Mouse (Mus musculus) embryonic facial prominence, embryonic 15.5 days (tissue): ENCODE data around the gene Klrb1b. TPM values are rescaled to one million over a fixed set of nuclear protein-coding genes. Genes with fewer than 3 reads are reported as not detected.

Experiments
- ATAC-seq: fragments of 200-750 bp; cut with Nextera tagmentation; 2 replicates; pipeline ENCODE4 v1.8.0; 2017; ENCODE audit warnings: low read depth, moderate TSS enrichment; ENCODE audit not compliant: insufficient number of reproducible peaks, low FRiP score, low TSS enrichment
- H3K27ac ChIP-seq: fragments of 300-500 bp; sonication (generic); replicated peaks from 2 replicates; pipeline ENCODE4 v1.5.1; 2015; ENCODE audit warnings: mild to moderate bottlenecking, inconsistent platforms
- H3K27me3 ChIP-seq: fragments of 300-500 bp; sonication (generic); 2 replicates; pipeline ENCODE4 v1.6.1; 2015; ENCODE audit warnings: inconsistent platforms
- H3K36me3 ChIP-seq: fragments of 300-500 bp; sonication (generic); 2 replicates; pipeline ENCODE4 v1.6.1; 2015; ENCODE audit warnings: mild to moderate bottlenecking, inconsistent platforms
- H3K4me1 ChIP-seq: fragments of 300-500 bp; sonication (generic); 2 replicates; pipeline ENCODE4 v1.6.1; 2015; ENCODE audit warnings: inconsistent platforms
- H3K4me2 ChIP-seq: fragments of 300-500 bp; sonication (generic); replicated peaks from 2 replicates; pipeline ENCODE4 v1.6.1; 2015; ENCODE audit warnings: mild to moderate bottlenecking, inconsistent platforms
- H3K4me3 ChIP-seq: fragments of 300-500 bp; sonication (generic); replicated peaks from 2 replicates; pipeline ENCODE4 v1.5.1; 2015; ENCODE audit warnings: mild to moderate bottlenecking, inconsistent platforms
- H3K9ac ChIP-seq: fragments of 300-500 bp; sonication (generic); 2 replicates; pipeline ENCODE4 v1.6.1; 2015; ENCODE audit warnings: inconsistent platforms
- H3K9me3 ChIP-seq: fragments of 300-500 bp; sonication (generic); replicated peaks from 2 replicates; pipeline ENCODE4 v1.6.1; 2016; ENCODE audit warnings: inconsistent platforms
- WGBS: fragments of 180-500 bp; shearing (Covaris S2); methylation state at CpG from one replicate; pipeline ENCODE4 v1.1.7; 2015; 5-methylcytosine and 5-hydroxymethylcytosine counted together
- polyA plus RNA-seq: library from polyadenylated mRNA; unstranded; fragments of >200 nt; fragmentation: Nextera tagmentation; extraction: Ambion mirVana; gene quantifications from 2 replicates; pipeline ENCODE4 v1.2.1, GENCODE M21; 2015

The Klrb1b gene
- 0.34 TPM in 1 of 2 replicates, not detected in the other for polyA plus RNA-seq

- H3K9ac ChIP-seq, result no peak within 1 kb of the TSS
- ATAC-seq, result no peak
- 83% methylated on average over 6 of the region's 6 CpGs for WGBS
Observed at GRCm38 (mm10) chr6:128826132-128826531, at the start of gene Klrb1b, which contains the start of gene Gm44511. Klrb1b (minus strand) TSS chr6:128826331. Gm44511 (minus strand) TSS chr6:128826315.

GRCm38 (mm10) chr6:128871910-128872610, 45.9 kb upstream of the Klrb1b start:
- 71% methylated on average over 1 of the region's 1 CpGs for WGBS
- no peak for ATAC-seq
- Histone ChIP-seq H3K27ac (no peak overlapping the region), H3K27me3 (no peaks in the 10 kb centered on the region), H3K4me3 (no peak overlapping the region), H3K4me1 (no peaks in the 10 kb centered on the region), H3K9ac (no peak overlapping the region), H3K9me3 (no peaks in the 10 kb centered on the region), H3K4me2 (no peak overlapping the region), H3K36me3 (no peaks in the 10 kb centered on the region)

More at GRCm38 (mm10) chr6:128826132-128826531, at the start of gene Klrb1b, which contains the start of gene Gm44511:
- no peak within 1 kb of the TSS for H3K27ac ChIP-seq
- H3K4me3 ChIP-seq, result no peak within 1 kb of the TSS
- H3K27me3 ChIP-seq, result no peaks in the 10 kb centered on the region
- H3K36me3 ChIP-seq, result no peaks in the 10 kb centered on the region
- H3K9me3 ChIP-seq, result no peaks in the 10 kb centered on the region
- H3K4me1 ChIP-seq, result no peaks in the 10 kb centered on the region
- H3K4me2 ChIP-seq, result no peak within 1 kb of the TSS

- Histone ChIP-seq H3K4me3 (no peak overlapping the region), H3K9ac (no peak overlapping the region), H3K27me3 (no peaks in the 10 kb centered on the region), H3K27ac (no peak overlapping the region), H3K9me3 (no peaks in the 10 kb centered on the region), H3K4me1 (no peaks in the 10 kb centered on the region), H3K36me3 (no peaks in the 10 kb centered on the region), H3K4me2 (no peak overlapping the region)
- no peak for ATAC-seq
- 31% methylated on average over 3 of the region's 3 CpGs for WGBS
Observed at GRCm38 (mm10) chr6:128868861-128869260, 42.7 kb upstream of the Klrb1b start.

- H3K4me1 ChIP-seq, result no peaks in the 10 kb centered on the region
- no peak overlapping the region for H3K4me2 ChIP-seq
- no peaks in the 10 kb centered on the region for H3K36me3 ChIP-seq
- no peak for ATAC-seq
- H3K9me3 ChIP-seq, result no peaks in the 10 kb centered on the region
- no peak overlapping the region for H3K9ac ChIP-seq
- no peaks in the 10 kb centered on the region for H3K27me3 ChIP-seq
- no peak overlapping the region for H3K27ac ChIP-seq
- 76% methylated on average over 2 of the region's 2 CpGs for WGBS
- H3K4me3 ChIP-seq, result no peak overlapping the region
Observed at GRCm38 (mm10) chr6:128857976-128858375, 31.8 kb upstream of the Klrb1b start.

- H3K27ac ChIP-seq, result no peak overlapping the region
- H3K27me3 ChIP-seq, result no peaks in the 10 kb centered on the region
- 70% methylated on average over 5 of the region's 5 CpGs for WGBS
- no peak overlapping the region for H3K4me2 ChIP-seq
- H3K9me3 ChIP-seq, result no peaks in the 10 kb centered on the region
- H3K4me1 ChIP-seq, result no peaks in the 10 kb centered on the region
- H3K9ac ChIP-seq, result no peak overlapping the region
- no peak overlapping the region for H3K4me3 ChIP-seq
- ATAC-seq, result no peak
- no peaks in the 10 kb centered on the region for H3K36me3 ChIP-seq
Observed at GRCm38 (mm10) chr6:128856250-128856649, 30.1 kb upstream of the Klrb1b start.

GRCm38 (mm10) chr6:128855477-128855876, 29.3 kb upstream of the Klrb1b start:
- Histone ChIP-seq H3K4me1 (no peaks in the 10 kb centered on the region), H3K27me3 (no peaks in the 10 kb centered on the region), H3K4me2 (no peak overlapping the region), H3K4me3 (no peak overlapping the region), H3K9ac (no peak overlapping the region), H3K9me3 (no peaks in the 10 kb centered on the region), H3K27ac (no peak overlapping the region), H3K36me3 (no peaks in the 10 kb centered on the region)
- whole genome bisulfite sequencing, result 78% methylated on average over 1 of the region's 1 CpGs
- no peak for ATAC-seq

- Histone ChIP-seq H3K9me3 (no peaks in the 10 kb centered on the region), H3K36me3 (no peaks in the 10 kb centered on the region), H3K4me2 (no peak overlapping the region), H3K27me3 (no peaks in the 10 kb centered on the region), H3K27ac (no peak overlapping the region), H3K4me1 (no peaks in the 10 kb centered on the region), H3K9ac (no peak overlapping the region), H3K4me3 (no peak overlapping the region)
- no peak for ATAC-seq
- 89% methylated on average over 3 of the region's 3 CpGs for WGBS
Observed at GRCm38 (mm10) chr6:128854895-128855294, 28.8 kb upstream of the Klrb1b start.

- Histone ChIP-seq H3K4me2 (no peak overlapping the region), H3K4me1 (no peaks in the 10 kb centered on the region)
- peak; percentile 63 for ATAC-seq
Observed at GRCm38 (mm10) chr6:128854024-128854820, 28.1 kb upstream of the Klrb1b start.

GRCm38 (mm10) chr6:128852766-128853165, 26.6 kb upstream of the Klrb1b start:
- WGBS, result 75% methylated on average over 3 of the region's 3 CpGs
- Histone ChIP-seq H3K4me3 (no peak overlapping the region), H3K4me1 (no peaks in the 10 kb centered on the region), H3K27ac (no peak overlapping the region), H3K4me2 (no peak overlapping the region), H3K9ac (no peak overlapping the region), H3K27me3 (no peaks in the 10 kb centered on the region), H3K36me3 (no peaks in the 10 kb centered on the region), H3K9me3 (no peaks in the 10 kb centered on the region)
- ATAC-seq, result no peak

More at GRCm38 (mm10) chr6:128854024-128854820, 28.1 kb upstream of the Klrb1b start:
- WGBS, result 45% methylated on average over 12 of the region's 12 CpGs
- H3K4me3 ChIP-seq, result no peak overlapping the region
- no peaks in the 10 kb centered on the region for H3K36me3 ChIP-seq
- H3K9me3 ChIP-seq, result no peaks in the 10 kb centered on the region
- no peak overlapping the region for H3K9ac ChIP-seq
- H3K27me3 ChIP-seq, result no peaks in the 10 kb centered on the region
- no peak overlapping the region for H3K27ac ChIP-seq

- Histone ChIP-seq H3K36me3 (no peaks in the 10 kb centered on the region), H3K4me1 (no peaks in the 10 kb centered on the region), H3K4me2 (no peak overlapping the region), H3K9ac (no peak overlapping the region), H3K9me3 (no peaks in the 10 kb centered on the region), H3K27me3 (no peaks in the 10 kb centered on the region), H3K27ac (no peak overlapping the region), H3K4me3 (no peak overlapping the region)
- ATAC-seq, result no peak
- 81% methylated on average over 2 of the region's 2 CpGs for WGBS
Observed at GRCm38 (mm10) chr6:128851151-128851550, 25.0 kb upstream of the Klrb1b start.

- Histone ChIP-seq H3K27ac (no peak overlapping the region), H3K4me2 (no peak overlapping the region), H3K4me3 (no peak overlapping the region), H3K27me3 (no peaks in the 10 kb centered on the region), H3K36me3 (no peaks in the 10 kb centered on the region), H3K9me3 (no peaks in the 10 kb centered on the region), H3K4me1 (no peaks in the 10 kb centered on the region), H3K9ac (no peak overlapping the region)
- ATAC-seq, result no peak
- 60% methylated on average over 2 of the region's 2 CpGs for WGBS
Observed at GRCm38 (mm10) chr6:128850671-128851070, 24.5 kb upstream of the Klrb1b start.
